Mouse (Mus musculus): ENCODE measurements around the gene Klf3.

- TF ChIP-seq CTCF (IDR thresholded peaks at IDR 0.05; ENCODE audit: insufficient read depth, low read depth, low read length), result no peak
- TF ChIP-seq POLR2A (IDR thresholded peaks at IDR 0.05; ENCODE audit: insufficient read depth, low read depth, low read length), result no peak
These were observed 50.2 kb downstream of the Klf3 start for GRCm38 (mm10) chr5:64853421-64853820.
